Mouse (Mus musculus) E14TG2a.4 (cell line): ENCODE data around the gene Tiam2.

ENCODE experiments used
- H3K27me3 ChIP-seq: 2 replicates; pipeline ENCODE4 v1.6.1; 2014; ENCODE audit warnings: low read length, control low read depth; ENCODE audit not compliant: insufficient read depth
- H3K36me3 ChIP-seq: 2 replicates; pipeline ENCODE4 v1.6.1; 2014; ENCODE audit warnings: low read length, control low read depth; ENCODE audit not compliant: insufficient read depth
- H3K4me1 ChIP-seq: replicated peaks from 2 replicates; pipeline ENCODE4 v1.6.1; 2014; ENCODE audit warnings: low read depth, low read length, control low read depth
- H3K4me3 ChIP-seq: replicated peaks from 2 replicates; pipeline ENCODE4 v1.5.1; 2014; ENCODE audit warnings: mild to moderate bottlenecking, low read length
- H3K9me3 ChIP-seq: 2 replicates; pipeline ENCODE4 v1.6.1; 2014; ENCODE audit warnings: low read length, control low read depth
- CTCF ChIP-seq: conservative IDR thresholded peaks from 2 replicates; pipeline ENCODE4 v1.5.1; 2014; ENCODE audit warnings: low read length
- NANOG ChIP-seq: IDR thresholded peaks from 2 replicates; pipeline ENCODE4 v1.6.1; 2014; ENCODE audit warnings: borderline replicate concordance, low read length, mixed read lengths
- POU5F1 ChIP-seq: IDR thresholded peaks from 2 replicates; pipeline ENCODE4 v1.6.1; 2014; ENCODE audit warnings: low read length, borderline replicate concordance

Gene Tiam2

DNA sequence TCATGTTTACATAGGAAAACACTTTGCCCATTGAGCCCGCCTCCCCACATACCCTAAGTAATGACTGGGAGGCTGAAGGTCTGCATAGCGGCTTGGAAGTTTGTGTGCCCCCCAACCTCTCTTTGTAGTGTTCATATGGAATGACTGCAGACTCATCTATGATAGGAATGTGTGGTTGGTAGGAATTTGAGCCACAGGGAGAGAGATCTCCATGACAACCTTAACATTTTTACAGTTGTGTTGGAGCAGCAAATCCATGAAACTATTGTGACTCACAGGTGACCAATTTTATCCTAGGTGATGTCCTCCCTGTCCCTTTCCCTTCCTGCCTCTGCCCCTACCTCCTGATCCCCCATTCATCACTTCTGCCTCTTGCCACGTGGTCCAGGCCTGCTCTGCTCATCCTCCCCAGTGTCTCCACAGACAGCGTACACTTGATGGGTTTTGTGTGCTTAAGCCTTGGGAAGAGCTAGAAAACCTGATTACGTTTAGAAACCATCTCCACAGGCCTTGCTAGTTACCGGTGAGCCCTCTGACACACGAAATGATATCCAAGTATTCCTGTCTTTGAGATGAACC is 9.9 kb downstream of the Tiam2 start:
- H3K4me3 ChIP-seq = no peak overlapping the region
- TF ChIP-seq NANOG (no peak), CTCF (no peak), POU5F1 (no peak)
- peaks cover 6% of the 10 kb centered on the region; the same call in 1 of the 2 replicates for H3K27me3 ChIP-seq
- H3K9me3 ChIP-seq = no peaks in the 10 kb centered on the region
- H3K4me1 ChIP-seq = no peaks in the 10 kb centered on the region
- no peaks in the 10 kb centered on the region for H3K36me3 ChIP-seq

DNA sequence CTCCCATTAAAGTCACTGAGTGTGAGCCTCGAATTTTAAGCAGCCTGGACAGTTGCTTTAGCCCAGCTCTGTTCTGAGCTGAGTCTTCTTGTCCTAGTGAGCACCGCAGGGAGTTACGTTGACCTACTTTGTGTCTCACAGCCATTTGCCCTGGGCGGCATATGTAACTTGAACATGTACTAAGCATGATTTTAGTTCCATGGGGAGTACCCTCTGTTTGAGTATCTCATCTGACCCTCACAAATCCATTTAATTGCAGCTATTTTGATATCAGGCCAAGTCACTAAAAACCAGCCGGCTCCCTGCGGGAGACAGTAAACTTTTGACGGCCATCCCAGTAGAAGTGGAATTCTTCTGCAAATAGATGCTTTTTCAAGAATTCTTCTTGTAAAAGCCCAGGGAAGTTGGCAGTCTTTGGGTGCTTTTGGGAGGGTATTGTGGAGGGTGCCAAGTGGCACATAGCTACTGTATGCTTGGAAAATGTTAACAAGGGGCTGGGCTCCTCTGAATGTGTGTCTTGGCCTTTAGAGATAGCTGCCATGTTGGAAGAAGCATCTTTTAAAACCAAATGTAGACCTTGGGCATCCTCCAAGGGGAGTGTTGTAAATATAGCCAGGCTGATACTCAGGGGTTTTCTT is 10.6 kb downstream of the Tiam2 start:
- H3K27me3 ChIP-seq = peaks cover 3% of the 10 kb centered on the region; the same call in 1 of the 2 replicates
- no peaks in the 10 kb centered on the region for H3K4me1 ChIP-seq
- no peak overlapping the region for H3K4me3 ChIP-seq
- H3K9me3 ChIP-seq = no peaks in the 10 kb centered on the region
- no peaks in the 10 kb centered on the region for H3K36me3 ChIP-seq
- TF ChIP-seq CTCF = no peak
- no peak for TF ChIP-seq NANOG
- no peak for TF ChIP-seq POU5F1

DNA sequence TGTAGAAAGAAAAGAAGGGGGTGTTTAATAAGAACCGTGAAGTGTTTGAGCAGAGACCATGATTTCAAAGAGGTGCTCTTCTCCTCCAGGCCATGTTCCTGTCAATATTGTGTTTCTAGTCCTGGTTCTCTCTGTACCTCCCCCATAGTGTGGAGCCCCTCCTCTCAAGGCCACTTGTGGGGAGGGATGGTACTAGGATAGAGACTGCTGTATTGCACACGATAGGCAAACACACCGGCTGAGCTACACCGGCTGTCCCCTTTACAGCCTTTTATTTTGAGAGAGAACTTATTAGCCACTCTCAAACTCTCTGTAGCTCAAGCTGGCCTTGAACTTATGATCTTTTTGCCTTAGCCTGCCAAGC is 11.1 kb downstream of the Tiam2 start:
- TF ChIP-seq CTCF (no peak), NANOG (no peak), POU5F1 (no peak)
- peaks cover 3% of the 10 kb centered on the region; the same call in 1 of the 2 replicates for H3K27me3 ChIP-seq

DNA sequence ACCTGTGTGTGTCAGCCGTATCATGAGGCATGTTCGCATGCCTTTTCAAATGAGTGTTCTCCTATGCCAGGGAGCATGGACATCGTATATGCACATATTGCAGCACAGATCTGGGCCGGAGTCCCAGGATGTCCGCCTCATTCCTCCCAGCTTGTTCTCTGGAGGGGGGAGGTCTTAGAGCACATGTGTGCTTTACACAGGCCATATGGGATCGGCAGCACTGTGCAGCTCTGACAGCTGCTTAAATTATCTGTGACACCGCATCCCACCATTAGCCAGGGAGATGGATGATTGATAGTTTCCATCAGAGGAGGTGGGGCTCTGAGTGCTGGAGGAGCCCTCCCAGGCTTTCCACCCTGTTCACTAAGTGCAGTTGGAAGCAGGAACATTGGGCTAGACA is 12.4 kb downstream of the Tiam2 start:
- Histone ChIP-seq H3K36me3 (no peaks in the 10 kb centered on the region), H3K4me3 (no peak overlapping the region), H3K27me3 (peaks cover 3% of the 10 kb centered on the region; the same call in 1 of the 2 replicates), H3K9me3 (no peaks in the 10 kb centered on the region), H3K4me1 (no peaks in the 10 kb centered on the region)
- no peak for TF ChIP-seq NANOG
- TF ChIP-seq CTCF = no peak

More for the DNA sequence above, 11.1 kb downstream of the Tiam2 start:
- no peaks in the 10 kb centered on the region for H3K4me1 ChIP-seq
- H3K4me3 ChIP-seq = no peak overlapping the region
- no peaks in the 10 kb centered on the region for H3K36me3 ChIP-seq
- H3K9me3 ChIP-seq = no peaks in the 10 kb centered on the region

DNA sequence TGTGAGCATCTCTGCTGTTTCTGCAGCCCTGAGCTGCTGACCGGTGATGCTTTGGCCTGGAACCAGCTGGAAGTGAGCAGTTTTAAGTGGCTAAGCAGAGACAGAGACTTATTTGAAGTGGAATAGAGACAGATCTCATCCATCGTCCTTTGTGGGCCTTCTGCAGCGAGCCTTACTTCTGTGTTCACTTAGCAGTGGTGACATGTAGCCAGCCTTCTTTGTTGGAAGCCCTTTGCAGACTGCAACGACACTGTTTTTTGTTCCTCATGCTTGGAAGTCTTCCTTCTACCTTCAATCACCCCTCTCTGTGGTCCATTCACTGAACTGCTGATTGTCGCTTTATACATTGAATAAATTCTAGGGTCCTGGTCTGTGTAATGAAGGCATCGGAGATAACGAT is 18.5 kb downstream of the Tiam2 start:
- H3K27me3 ChIP-seq = peaks cover 3% of the 10 kb centered on the region; the same call in 1 of the 2 replicates
- no peak for TF ChIP-seq NANOG
- H3K4me3 ChIP-seq = no peak overlapping the region
- H3K36me3 ChIP-seq = no peaks in the 10 kb centered on the region
- H3K9me3 ChIP-seq = no peaks in the 10 kb centered on the region
- peaks cover under 1% of the 10 kb centered on the region; the same call in 1 of the 2 replicates for H3K4me1 ChIP-seq

DNA sequence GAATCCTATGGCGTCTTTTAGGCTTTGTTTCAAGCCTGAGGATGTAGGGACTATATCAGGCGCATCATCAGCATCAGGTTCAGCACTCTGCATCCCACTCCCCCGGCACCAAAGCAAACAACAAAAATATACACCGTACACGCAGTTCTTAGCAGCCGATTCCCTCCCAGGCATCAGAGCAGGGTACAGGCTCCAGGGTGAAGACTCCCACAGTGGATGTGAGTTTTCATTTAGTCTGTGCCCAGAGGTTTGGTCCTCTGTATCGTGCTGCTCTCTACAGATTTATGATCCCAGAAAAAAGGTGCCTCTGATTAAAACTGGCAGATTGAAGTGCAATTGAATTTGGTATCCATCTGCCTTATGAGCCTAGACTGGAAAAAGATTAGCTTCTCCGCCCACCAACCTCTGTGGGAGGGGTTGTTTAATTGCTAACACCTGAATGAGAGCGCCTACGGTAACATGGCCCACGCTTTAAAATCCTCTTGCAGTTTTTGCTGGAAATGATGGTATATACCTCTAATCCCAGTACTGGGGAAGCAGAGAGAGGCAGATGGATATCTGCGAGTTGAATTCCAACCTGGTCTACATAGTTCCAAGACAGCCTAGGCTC is 19.0 kb downstream of the Tiam2 start:
- H3K4me1 ChIP-seq = peaks cover 6% of the 10 kb centered on the region; the same call in 1 of the 2 replicates
- H3K27me3 ChIP-seq = peaks cover 3% of the 10 kb centered on the region; the same call in 1 of the 2 replicates
- TF ChIP-seq NANOG (no peak), POU5F1 (no peak), CTCF (no peak)
- H3K4me3 ChIP-seq = no peak overlapping the region
- H3K9me3 ChIP-seq = no peaks in the 10 kb centered on the region
- H3K36me3 ChIP-seq = no peaks in the 10 kb centered on the region

DNA sequence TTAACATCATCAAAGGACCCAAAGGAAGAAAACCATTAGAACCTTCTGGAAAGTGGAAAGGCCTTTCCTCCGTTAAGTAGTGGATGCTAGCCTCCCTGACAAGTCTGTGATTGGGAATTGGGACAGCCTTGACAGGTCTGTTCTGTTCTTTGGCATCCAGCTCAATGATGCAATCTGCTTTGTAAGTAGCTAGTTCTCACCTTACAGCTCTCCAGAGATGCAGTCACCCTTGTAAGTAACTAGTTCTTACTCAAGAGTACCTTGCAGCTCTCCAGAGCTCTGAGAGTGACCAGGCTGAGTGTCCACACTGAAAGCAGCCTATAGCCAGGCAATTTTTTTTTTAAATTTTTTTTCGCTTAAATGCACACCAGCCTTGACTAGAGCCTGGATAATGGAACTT is 21.4 kb downstream of the Tiam2 start:
- no peak for TF ChIP-seq CTCF
- no peak for TF ChIP-seq NANOG
- no peak for TF ChIP-seq POU5F1

DNA sequence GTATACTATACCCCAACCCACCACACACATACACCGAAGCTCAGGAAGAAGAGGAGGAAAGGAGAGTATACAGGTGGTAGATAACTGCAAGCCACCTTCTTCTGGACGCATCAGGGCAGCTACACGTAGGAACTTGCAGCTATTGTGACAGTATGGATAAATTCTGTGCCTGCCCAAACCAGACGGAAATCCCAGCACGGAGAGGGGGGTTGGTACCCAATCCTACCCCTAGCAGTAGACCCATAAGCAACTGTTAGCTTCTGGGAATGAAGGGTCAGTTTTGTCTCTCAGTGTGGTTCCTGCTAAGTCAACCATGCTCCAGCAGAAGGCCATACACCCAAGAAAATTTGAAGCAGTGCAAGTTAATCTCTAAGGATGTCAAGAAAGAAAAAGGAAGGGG is 23.0 kb downstream of the Tiam2 start:
- H3K27me3 ChIP-seq = peaks cover 3% of the 10 kb centered on the region; the same call in 1 of the 2 replicates

More for the DNA sequence above, 21.4 kb downstream of the Tiam2 start:
- Histone ChIP-seq H3K27me3 (peaks cover 3% of the 10 kb centered on the region; the same call in 1 of the 2 replicates), H3K9me3 (0 out of 2 replicates have a peak, but pooled peaks cover 1% of the 10 kb centered on the region), H3K36me3 (no peaks in the 10 kb centered on the region), H3K4me3 (no peak overlapping the region), H3K4me1 (peaks cover 19% of the 10 kb centered on the region)

DNA sequence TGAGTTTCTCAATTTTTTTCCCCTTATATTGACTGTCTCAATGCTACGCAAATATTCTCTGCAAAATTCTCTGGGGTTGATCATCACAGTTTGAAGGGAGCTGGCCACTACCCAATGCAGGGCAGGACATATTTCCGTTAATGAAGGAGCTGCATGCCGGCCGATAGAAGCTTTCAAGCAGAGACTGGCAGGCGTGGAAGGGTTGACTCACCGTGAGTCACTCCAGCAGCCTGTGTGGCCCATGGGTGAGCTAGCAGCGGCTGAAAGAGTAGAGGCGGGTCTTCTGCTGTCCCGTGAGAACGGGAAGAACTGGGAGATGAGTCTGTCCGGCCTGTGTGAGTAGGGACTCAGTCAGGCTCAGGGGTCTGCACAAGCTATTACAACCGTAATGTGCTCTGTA is 23.6 kb downstream of the Tiam2 start:
- Histone ChIP-seq H3K27me3 (peaks cover 3% of the 10 kb centered on the region; the same call in 1 of the 2 replicates), H3K4me3 (peak overlapping the region; percentile 26; the same call in 1 of the 2 replicates), H3K36me3 (no peaks in the 10 kb centered on the region), H3K9me3 (peaks cover 5% of the 10 kb centered on the region; the same call in 1 of the 2 replicates), H3K4me1 (peaks cover 19% of the 10 kb centered on the region)
- no peak for TF ChIP-seq CTCF
- no peak for TF ChIP-seq POU5F1
- TF ChIP-seq NANOG = no peak

More for the DNA sequence above, 23.0 kb downstream of the Tiam2 start:
- no peak for TF ChIP-seq POU5F1
- no peak for TF ChIP-seq CTCF
- no peak for TF ChIP-seq NANOG
- peaks cover 5% of the 10 kb centered on the region; the same call in 1 of the 2 replicates for H3K9me3 ChIP-seq
- H3K36me3 ChIP-seq = no peaks in the 10 kb centered on the region
- H3K4me3 ChIP-seq = no peak overlapping the region
- H3K4me1 ChIP-seq = peaks cover 19% of the 10 kb centered on the region
